Mouse (Mus musculus): ENCODE data around the gene Pkhd1. TPM values are rescaled to one million over a fixed set of nuclear protein-coding genes. Genes with fewer than 3 reads are reported as not detected.

Pkhd1 gene
- polyA plus RNA-seq, 1 experiment from 2014 or later: not detected

GRCm38 (mm10) chr1:20017619-20018018 lies 600.2 kb downstream of the Pkhd1 start:
- Histone ChIP-seq H3K27ac (replicated peaks) (no peak overlapping the region), H3K27me3 (ENCODE audit: low read depth, poor library complexity, severe bottlenecking) (no peaks in the 10 kb centered on the region), H3K4me3 (no peak overlapping the region), H3K9me3 (replicated peaks) (no peaks in the 10 kb centered on the region), H3K4me1 (no peaks in the 10 kb centered on the region), H3K36me3 (no peaks in the 10 kb centered on the region)
- WGBS: 87% methylated on average over 4 of the region's 4 CpGs
- DNase-seq (ENCODE audit: low spot score): no peak

Other genes starting within 250 kb of the Pkhd1 start
- not detected in 2 replicates for gene Il17a, start 112.8 kb upstream of the Pkhd1 start, polyA plus RNA-seq (2016; fragmentation: Nextera tagmentation; extraction: Ambion mirVana)
- 0.24 TPM in 1 of 2 replicates, not detected in the other for gene Il17f, start 172.6 kb upstream of the Pkhd1 start, polyA plus RNA-seq (2016; fragmentation: Nextera tagmentation; extraction: Ambion mirVana)
- gene Mcm3, start 202.2 kb upstream of the Pkhd1 start, polyA plus RNA-seq (2016; fragmentation: Nextera tagmentation; extraction: Ambion mirVana): 269 and 296 TPM in 2 replicates

Measured in midbrain, embryonic 10.5 days (tissue).